ENCODE assay signal across 10 mouse cellular contexts in the genomic region with DNA sequence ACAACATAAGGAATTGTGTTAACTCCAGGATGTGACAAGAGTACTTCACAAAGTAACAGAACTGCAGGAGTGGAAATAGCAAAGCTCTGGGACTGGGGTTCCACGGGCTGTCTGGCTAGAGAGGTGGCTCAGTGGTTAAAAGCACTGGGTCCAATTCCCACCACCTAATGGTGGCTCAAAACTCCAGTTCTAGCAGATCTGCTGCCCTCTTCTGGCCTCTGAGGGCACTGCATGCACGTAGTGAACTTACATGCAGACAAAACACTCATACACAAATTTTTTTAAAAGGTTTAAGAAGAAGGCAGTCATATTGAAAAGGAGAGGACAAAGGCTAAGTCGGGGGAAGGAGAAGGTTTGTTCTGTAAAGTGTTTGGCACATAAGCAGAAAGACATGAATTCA. TPM values are rescaled to one million over a fixed set of nuclear protein-coding genes. Genes with fewer than 3 reads are reported as not detected.
DNase-seq lines count a peak whose midpoint lies in the region; TF ChIP-seq lines count a peak whose summit lies in the region.
"Had no signal": no experiment of that assay in that cellular context is flagged by ENCODE, and none has a peak within 500 bp of the region (broad histone marks: within the 10 kb centered on the region; RNA-seq: fewer than 3 reads in every experiment).

No protein-coding gene starts in this region.

- no peak for TF ChIP-seq POLR2A in spleen, adult 2 months (IDR thresholded peaks at IDR 0.05; ENCODE audit: low read depth, low read length)
- no peak for TF ChIP-seq POLR2A in brain, embryonic 14.5 days (IDR thresholded peaks at IDR 0.05; ENCODE audit: borderline replicate concordance, extremely low read depth, insufficient read depth, insufficient read length, poor library complexity, severe bottlenecking)

- peaks cover 6% of the 10 kb centered on the region for H3K36me3 ChIP-seq in spleen, adult 2 months (ENCODE audit: control insufficient read depth, insufficient read depth, low read length)
- H3K36me3 ChIP-seq: heart, embryonic 15.5 days; lung, embryonic 15.5 days had no signal

- peak; percentile 12; the same call in 1 of the 2 replicates for TF ChIP-seq CTCF in spleen, adult 2 months (IDR thresholded peaks at IDR 0.05; ENCODE audit: extremely low read depth, insufficient read depth, insufficient read length, insufficient replicate concordance)
- TF ChIP-seq CTCF in brain, embryonic 14.5 days (IDR thresholded peaks at IDR 0.05; ENCODE audit: borderline replicate concordance, extremely low read depth, insufficient read depth, insufficient read length): peak; percentile 47; the same call in 1 of the 2 replicates

- H3K4me1 ChIP-seq in spleen, adult 2 months (ENCODE audit: control insufficient read depth, insufficient read depth, insufficient read length): no peaks in the 10 kb centered on the region
- H3K4me1 ChIP-seq: heart, embryonic 15.5 days; lung, embryonic 15.5 days had no signal

- H3K27ac ChIP-seq in spleen, adult 2 months (ENCODE audit: insufficient read depth, low read length): no peak overlapping the region
- H3K27ac ChIP-seq: heart, embryonic 15.5 days; lung, embryonic 15.5 days had no signal

- intact Hi-C loops in heart, postnatal 10 days (cut with DNase I): no loop called here

- peak; percentile 21 for DNase-seq in heart, postnatal 4 days
- DNase-seq in heart, postnatal 10 days: no peak
- no peak for DNase-seq in spleen, adult 2 months (ENCODE audit: low read depth in 1 of 2, low spot score in 2 of 2)
- no peak for DNase-seq in spleen, adult 12 weeks (ENCODE audit: low spot score)
- DNase-seq in brain, embryonic 14.5 days (ENCODE audit: low read depth): no peak
- peak; percentile 17 to 24 for DNase-seq in thymus, postnatal 36 days
- no peak for DNase-seq in ovary, postnatal 14 days (ENCODE audit: low spot score)
- no peak for DNase-seq in urinary bladder, postnatal 36 days (ENCODE audit: low spot score in 2 of 2)

- no peak overlapping the region for H3K4me3 ChIP-seq in spleen, adult 2 months (ENCODE audit: extremely low read depth, insufficient read depth, insufficient read length)
- H3K4me3 ChIP-seq: heart, embryonic 15.5 days; lung, embryonic 15.5 days had no signal

- 87% methylated on average over 3 of the region's 3 CpGs for WGBS in spleen, adult 2 months

- no peaks in the 10 kb centered on the region for H3K27me3 ChIP-seq in spleen, adult 2 months (ENCODE audit: control insufficient read depth, insufficient read depth, low read length)
- H3K27me3 ChIP-seq: heart, embryonic 15.5 days; lung, embryonic 15.5 days had no signal

RNA-seq across cellular contexts. Expression of a gene that starts 57.8 kb away (rescaled TPM):
- 10 to 100 TPM; 15.9 to 20.0 TPM for total RNA-seq in heart, postnatal 4 days (2021)
- total RNA-seq in heart, postnatal 10 days (2021): 10 to 100 TPM; 15.3 to 16.1 TPM
- polyA plus RNA-seq in spleen, adult 2 months (2012; rRNA removed): 11.7 and 13.2 TPM in 2 replicates
- polyA plus RNA-seq in brain, embryonic 14.5 days (2012; rRNA removed): 13.8 and 15.2 TPM in 2 replicates

Comparison
In these comparisons a context has a peak if more than half of its experiments do, and no peak if none do; other contexts are left out.
1. DNase-seq: peak in heart, postnatal 4 days (single experiment) and thymus, postnatal 36 days (2 of 2); none in heart, postnatal 10 days (0 of 2), spleen, adult 2 months (0 of 2), spleen, adult 12 weeks (single experiment), brain, embryonic 14.5 days (single experiment), ovary, postnatal 14 days (single experiment) and urinary bladder, postnatal 36 days (0 of 2).